ENCODE assay signal across 24 mouse cellular contexts in the genomic region with DNA sequence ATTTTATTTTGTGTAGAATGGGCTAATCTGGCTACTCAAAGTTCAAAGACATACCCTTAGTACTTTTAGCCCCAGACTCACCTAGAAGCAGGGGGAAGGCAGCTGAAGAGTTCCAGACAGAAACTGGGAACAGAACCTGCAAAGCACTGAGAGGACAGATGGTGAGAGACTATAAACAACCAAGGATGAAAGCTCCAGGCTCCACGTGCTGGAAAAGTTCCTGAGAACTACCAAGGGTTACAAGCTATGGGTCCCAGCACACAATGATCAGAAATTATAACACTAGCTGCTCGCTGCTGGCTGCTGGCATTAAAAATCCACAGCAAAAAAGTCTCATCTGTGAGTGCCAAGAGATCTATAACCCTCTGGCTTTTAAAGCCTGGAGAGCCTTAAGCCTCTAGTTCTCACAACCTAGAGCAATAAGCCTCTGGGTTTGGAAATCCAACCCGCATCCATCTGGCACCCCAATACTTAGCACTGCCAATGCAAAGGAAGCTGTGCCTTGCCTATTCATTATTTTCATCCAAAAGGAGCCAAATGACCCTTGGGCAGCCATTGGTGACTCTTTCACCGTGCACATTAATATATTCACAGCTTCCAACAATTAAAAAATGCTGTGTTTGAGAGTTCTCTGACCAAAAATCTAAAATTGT.
DNase-seq lines count a peak whose midpoint lies in the region; ATAC-seq lines count a peak whose summit lies in the region.
"Had no signal": no experiment of that assay in that cellular context is flagged by ENCODE, and none has a peak within 500 bp of the region (broad histone marks: within the 10 kb centered on the region; RNA-seq: fewer than 3 reads in every experiment).

No protein-coding gene starts in this region.

- DNase-seq in cerebellum, postnatal 4 days (ENCODE audit: low spot score in 2 of 2), result no peak
- DNase-seq in layer of hippocampus, adult 11-12 months (ENCODE audit: low spot score), result peak; percentile 9
- no peak for DNase-seq in layer of hippocampus, adult 9-10 months (ENCODE audit: low spot score)
- peak; percentile 26 for DNase-seq in cerebellum, adult 11-12 months
- peak; percentile 27 for DNase-seq in cerebellum, adult 9-11 months
- DNase-seq in frontal cortex, postnatal 25 days (ENCODE audit: low spot score in 2 of 2), result no peak
- DNase-seq in c-Kit-positive CD71-positive TER-119-positive erythroid progenitor cells, embryonic 14.5 days (ENCODE audit: low spot score), result no peak
- DNase-seq: adrenal gland, adult 2 months; heart, adult 2 months; heart, postnatal 4 days; kidney, adult 9 months; kidney, postnatal 10 days; liver; lung, adult 2 months; lung, postnatal 10 days; right cerebral cortex, postnatal 25 days; spleen, adult 18-20 months; thymus, adult 18-20 months; thymus, postnatal 25 days had no signal

- ATAC-seq in cerebellum, adult (ENCODE audit: insufficient number of reproducible peaks, low FRiP score, low TSS enrichment), result peak; percentile 67; the same call in 1 of the 2 replicates
- ATAC-seq: activated CD4-positive, CD25-positive, alpha-beta regulatory T cell, adult 4 months; forebrain, embryonic 15.5 days; intestine, embryonic 15.5 days; midbrain, embryonic 15.5 days had no signal

Comparison
In these comparisons a context has a peak if more than half of its experiments do, and no peak if none do; other contexts are left out.
1. DNase-seq: peak in layer of hippocampus, adult 11-12 months (single experiment), cerebellum, adult 11-12 months (single experiment) and cerebellum, adult 9-11 months (single experiment); none in cerebellum, postnatal 4 days (0 of 2), layer of hippocampus, adult 9-10 months (single experiment), frontal cortex, postnatal 25 days (0 of 2) and c-Kit-positive CD71-positive TER-119-positive erythroid progenitor cells, embryonic 14.5 days (single experiment).